Comparison of ENCODE assay signal across 9 mouse cellular contexts in the genomic region with DNA sequence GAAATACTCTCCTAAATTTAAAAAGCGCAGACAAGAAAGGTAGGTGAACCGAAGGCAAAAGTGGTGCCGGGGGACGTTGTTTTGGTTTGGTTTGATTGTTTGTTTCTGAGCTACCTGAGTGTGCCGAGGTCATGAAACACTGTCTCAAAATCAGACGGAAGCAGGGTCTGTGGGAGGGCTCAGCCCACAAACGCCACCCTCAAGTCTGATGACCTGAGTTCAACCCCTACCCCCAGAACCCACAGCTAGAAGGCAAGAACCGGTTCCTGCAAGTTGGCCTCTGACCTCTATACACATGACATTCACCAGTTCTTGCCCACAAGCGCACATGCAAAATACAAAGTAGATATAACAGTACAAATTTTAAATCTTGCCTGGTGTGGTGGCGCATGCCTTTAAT. TPM values are rescaled to one million over a fixed set of nuclear protein-coding genes. Genes with fewer than 3 reads are reported as not detected.
DNase-seq lines count a peak whose midpoint lies in the region; ATAC-seq and TF ChIP-seq lines count a peak whose summit lies in the region.
"Had no signal": no experiment of that assay in that cellular context is flagged by ENCODE, and none has a peak within 500 bp of the region (broad histone marks: within the 10 kb centered on the region; RNA-seq: fewer than 3 reads in every experiment).

No protein-coding gene starts in this region.

- peak; percentile 43 for DNase-seq in forebrain, embryonic 11.5 days (ENCODE audit: low spot score)
- DNase-seq in kidney, postnatal 0 days (ENCODE audit: low spot score): no peak
- no peak for DNase-seq in kidney, adult 2 months
- peak; percentile 16 for DNase-seq in thymus, postnatal 4 days
- no peak for DNase-seq in thymus, postnatal 10 days (ENCODE audit: low spot score in 2 of 2)
- DNase-seq in yolk sac, embryonic 10.5 days (ENCODE audit: low spot score): peak; percentile 12
- no peak for DNase-seq in embryo, embryonic 9.5 days (ENCODE audit: extremely low spot score)

- H3K36me3 ChIP-seq in forebrain, embryonic 11.5 days (ENCODE audit: control insufficient read depth, insufficient read depth, low read length): no peaks in the 10 kb centered on the region
- H3K36me3 ChIP-seq in forebrain, embryonic 15.5 days: no peaks in the 10 kb centered on the region
- H3K36me3 ChIP-seq in kidney, postnatal 0 days (ENCODE audit: insufficient read depth, low read length): no peaks in the 10 kb centered on the region
- H3K36me3 ChIP-seq in kidney, adult 2 months (ENCODE audit: control insufficient read depth, insufficient read depth, low read length): no peaks in the 10 kb centered on the region
- H3K36me3 ChIP-seq: limb, embryonic 15.5 days had no signal

- WGBS in forebrain, embryonic 11.5 days: 86% methylated on average over 10 of the region's 10 CpGs
- WGBS in forebrain, embryonic 15.5 days: 91% methylated on average over 10 of the region's 10 CpGs
- WGBS in kidney, postnatal 0 days: 67% methylated on average over 10 of the region's 10 CpGs
- 62% methylated on average over 10 of the region's 10 CpGs for WGBS in kidney, adult 2 months

- no peak overlapping the region for H3K4me2 ChIP-seq in forebrain, embryonic 11.5 days (ENCODE audit: low read depth, low read length, severe bottlenecking)
- no peak overlapping the region for H3K4me2 ChIP-seq in forebrain, embryonic 15.5 days (replicated peaks)
- H3K4me2 ChIP-seq in kidney, postnatal 0 days (ENCODE audit: low read length): peak overlapping the region; percentile 38

- TF ChIP-seq CTCF in kidney, postnatal 0 days (IDR thresholded peaks at IDR 0.05; ENCODE audit: low read depth): no peak
- no peak for TF ChIP-seq CTCF in kidney, adult 2 months (conservative IDR thresholded peaks at IDR 0.05; ENCODE audit: insufficient read depth, insufficient read length, low read depth, low read length)

- no peak for ATAC-seq in forebrain, embryonic 11.5 days (replicated peaks; ENCODE audit: low FRiP score)
- no peak for ATAC-seq in forebrain, embryonic 15.5 days (replicated peaks)
- ATAC-seq in kidney, postnatal 0 days (replicated peaks; ENCODE audit: low FRiP score, low read depth): no peak

- H3K27ac ChIP-seq in forebrain, embryonic 11.5 days (ENCODE audit: low read depth, low read length): no peak overlapping the region
- no peak overlapping the region for H3K27ac ChIP-seq in forebrain, embryonic 15.5 days (replicated peaks)
- H3K27ac ChIP-seq in kidney, postnatal 0 days: no peak overlapping the region
- H3K27ac ChIP-seq in kidney, adult 2 months (ENCODE audit: insufficient read depth, low read depth, low read length): no peak overlapping the region
- H3K27ac ChIP-seq: limb, embryonic 15.5 days had no signal

- H3K27me3 ChIP-seq in forebrain, embryonic 11.5 days (ENCODE audit: control insufficient read depth, insufficient read depth, low read length): no peaks in the 10 kb centered on the region
- H3K27me3 ChIP-seq in forebrain, embryonic 15.5 days: no peaks in the 10 kb centered on the region
- no peaks in the 10 kb centered on the region for H3K27me3 ChIP-seq in kidney, postnatal 0 days (ENCODE audit: insufficient read depth, low read length)
- no peaks in the 10 kb centered on the region for H3K27me3 ChIP-seq in kidney, adult 2 months (replicated peaks; ENCODE audit: control insufficient read depth, insufficient read depth, low read length)
- H3K27me3 ChIP-seq: limb, embryonic 15.5 days had no signal

- H3K4me1 ChIP-seq in forebrain, embryonic 11.5 days (replicated peaks; ENCODE audit: control insufficient read depth, insufficient read depth, low read length): no peaks in the 10 kb centered on the region
- H3K4me1 ChIP-seq in forebrain, embryonic 15.5 days: 0 out of 2 replicates have a peak, but pooled peaks cover 4% of the 10 kb centered on the region
- no peaks in the 10 kb centered on the region for H3K4me1 ChIP-seq in kidney, postnatal 0 days (replicated peaks; ENCODE audit: insufficient read depth, low read length)
- no peaks in the 10 kb centered on the region; the same call in 1 of the 2 replicates for H3K4me1 ChIP-seq in kidney, adult 2 months (ENCODE audit: control insufficient read depth, insufficient read depth, low read length)

- H3K9ac ChIP-seq in forebrain, embryonic 11.5 days (ENCODE audit: low read length): no peak overlapping the region
- no peak overlapping the region for H3K9ac ChIP-seq in forebrain, embryonic 15.5 days (replicated peaks)
- H3K9ac ChIP-seq in kidney, postnatal 0 days (ENCODE audit: low read depth, low read length): no peak overlapping the region
- H3K9ac ChIP-seq: limb, embryonic 15.5 days had no signal

- no peak overlapping the region for H3K4me3 ChIP-seq in forebrain, embryonic 11.5 days (ENCODE audit: low read depth, low read length)
- H3K4me3 ChIP-seq in forebrain, embryonic 15.5 days: no peak overlapping the region
- no peak overlapping the region for H3K4me3 ChIP-seq in kidney, postnatal 0 days (replicated peaks; ENCODE audit: low read depth, low read length)
- H3K4me3 ChIP-seq in kidney, adult 2 months (ENCODE audit: insufficient read depth, low read depth, low read length): no peak overlapping the region
- H3K4me3 ChIP-seq: limb, embryonic 15.5 days had no signal

- no peaks in the 10 kb centered on the region for H3K9me3 ChIP-seq in forebrain, embryonic 11.5 days (ENCODE audit: control insufficient read depth, low read length)
- H3K9me3 ChIP-seq in forebrain, embryonic 15.5 days: no peaks in the 10 kb centered on the region
- H3K9me3 ChIP-seq in kidney, postnatal 0 days (replicated peaks; ENCODE audit: low read length): no peaks in the 10 kb centered on the region
- H3K9me3 ChIP-seq: limb, embryonic 15.5 days had no signal

- TF ChIP-seq POLR2A in kidney, adult 2 months (IDR thresholded peaks at IDR 0.05; ENCODE audit: low read depth, low read length): no peak

RNA-seq across cellular contexts. Expression of a gene that starts 43.0 kb away (rescaled TPM):
- polyA plus RNA-seq in forebrain, embryonic 11.5 days (2014; fragmentation: Nextera tagmentation; extraction: Ambion mirVana): 52.7 and 54.1 TPM in 2 replicates
- 68.6 and 77.3 TPM in 2 replicates for polyA plus RNA-seq in forebrain, embryonic 15.5 days (2015; fragmentation: Nextera tagmentation; extraction: Ambion mirVana)
- polyA plus RNA-seq in kidney, postnatal 0 days (2015; fragmentation: Nextera tagmentation; extraction: Ambion mirVana): 49.4 and 51.4 TPM in 2 replicates
- 8.7 and 9.8 TPM in 2 replicates for polyA plus RNA-seq in kidney, adult 2 months (2012; rRNA removed)

Comparison
In these comparisons a context has a peak if more than half of its experiments do, and no peak if none do; other contexts are left out.
1. DNase-seq: peak in forebrain, embryonic 11.5 days (single experiment), thymus, postnatal 4 days (single experiment) and yolk sac, embryonic 10.5 days (single experiment); none in kidney, postnatal 0 days (single experiment), kidney, adult 2 months (single experiment), thymus, postnatal 10 days (0 of 2) and embryo, embryonic 9.5 days (single experiment).